Mouse (Mus musculus): ENCODE data around the gene Tmed9.

Gene Tmed9

GRCm38 (mm10) chr13:55573432-55573831 lies at the start of gene Tmed9:
Gene Tmed9, plus strand, starts transcription at chr13:55573732.
- in situ Hi-C loops (cut with MboI; ENCODE audit: low sequenced_read_pairs) = no loop called here

GRCm38 (mm10) chr13:55523951-55524600 lies 49.5 kb upstream of the Tmed9 start:
- in situ Hi-C loops (cut with MboI; ENCODE audit: low sequenced_read_pairs) = loop anchor here (10.0 kb wide), 1 partner anchor 109 kb away; the partner anchor contains the start of gene Pfn3

- in situ Hi-C loops (cut with MboI; ENCODE audit: low sequenced_read_pairs) = loop anchor here (10.0 kb wide), 1 partner anchor 111 kb away; the partner anchor contains the start of gene Pfn3
Observed at GRCm38 (mm10) chr13:55525733-55526553, 47.6 kb upstream of the Tmed9 start.

- in situ Hi-C loops (cut with MboI; ENCODE audit: low sequenced_read_pairs) = loop anchor here (10.0 kb wide), 1 partner anchor 112 kb away; the partner anchor contains the start of gene Pfn3
Observed at GRCm38 (mm10) chr13:55527212-55527611, 46.3 kb upstream of the Tmed9 start.

GRCm38 (mm10) chr13:55527834-55528772 lies 45.4 kb upstream of the Tmed9 start:
- in situ Hi-C loops (cut with MboI; ENCODE audit: low sequenced_read_pairs) = loop anchor here (10.0 kb wide), 1 partner anchor 113 kb away; the partner anchor contains the start of gene Pfn3

- in situ Hi-C loops (cut with MboI; ENCODE audit: low sequenced_read_pairs) = loop anchor here (10.0 kb wide), 1 partner anchor 115 kb away; the partner anchor contains the start of gene Pfn3
Observed at GRCm38 (mm10) chr13:55529198-55529915, 44.2 kb upstream of the Tmed9 start, which contains the start of gene Dok3. Gene Dok3, minus strand, starts transcription at chr13:55529296.

GRCm38 (mm10) chr13:55535191-55535590 lies 38.3 kb upstream of the Tmed9 start:
- in situ Hi-C loops (cut with MboI; ENCODE audit: low sequenced_read_pairs) = no loop called here

- in situ Hi-C loops (cut with MboI; ENCODE audit: low sequenced_read_pairs) = no loop called here
Observed at GRCm38 (mm10) chr13:55535796-55536193, 37.7 kb upstream of the Tmed9 start.

- in situ Hi-C loops (cut with MboI; ENCODE audit: low sequenced_read_pairs) = no loop called here
Observed at GRCm38 (mm10) chr13:55536194-55537175, 37.0 kb upstream of the Tmed9 start, which contains the start of gene Ddx41. Gene Ddx41, minus strand, starts transcription at chr13:55536658.

- in situ Hi-C loops (cut with MboI; ENCODE audit: low sequenced_read_pairs) = no loop called here
Observed at GRCm38 (mm10) chr13:55540933-55541332, 32.6 kb upstream of the Tmed9 start.

GRCm38 (mm10) chr13:55542891-55543290 lies 30.6 kb upstream of the Tmed9 start:
- in situ Hi-C loops (cut with MboI; ENCODE audit: low sequenced_read_pairs) = no loop called here

- in situ Hi-C loops (cut with MboI; ENCODE audit: low sequenced_read_pairs) = no loop called here
Observed at GRCm38 (mm10) chr13:55543447-55543846, 30.1 kb upstream of the Tmed9 start.

- in situ Hi-C loops (cut with MboI; ENCODE audit: low sequenced_read_pairs) = no loop called here
Observed at GRCm38 (mm10) chr13:55544792-55545191, 28.7 kb upstream of the Tmed9 start.

- in situ Hi-C loops (cut with MboI; ENCODE audit: low sequenced_read_pairs) = no loop called here
Observed at GRCm38 (mm10) chr13:55547916-55548315, 25.6 kb upstream of the Tmed9 start.

- in situ Hi-C loops (cut with MboI; ENCODE audit: low sequenced_read_pairs) = no loop called here
Observed at GRCm38 (mm10) chr13:55548426-55548825, 25.1 kb upstream of the Tmed9 start.

GRCm38 (mm10) chr13:55549061-55549460 lies 24.5 kb upstream of the Tmed9 start:
- in situ Hi-C loops (cut with MboI; ENCODE audit: low sequenced_read_pairs) = no loop called here

GRCm38 (mm10) chr13:55555921-55556320 lies 17.6 kb upstream of the Tmed9 start:
- in situ Hi-C loops (cut with MboI; ENCODE audit: low sequenced_read_pairs) = no loop called here

GRCm38 (mm10) chr13:55557499-55557898 lies 16.0 kb upstream of the Tmed9 start:
- in situ Hi-C loops (cut with MboI; ENCODE audit: low sequenced_read_pairs) = no loop called here
